Mouse (Mus musculus): ENCODE results near the gene Zfp366.

- TF ChIP-seq CTCF (IDR thresholded peaks at IDR 0.05; ENCODE audit: low read depth, low read length) (no peak), EP300 (IDR thresholded peaks at IDR 0.05; ENCODE audit: insufficient read depth, low read depth, low read length) (no peak), POLR2A (IDR thresholded peaks at IDR 0.05; ENCODE audit: insufficient read depth, low read length) (no peak)
These were observed 99.3 kb downstream of the Zfp366 start for GRCm38 (mm10) chr13:99283916-99284315.

Data from ES-Bruce4 (cell line).